In the genomic region with DNA sequence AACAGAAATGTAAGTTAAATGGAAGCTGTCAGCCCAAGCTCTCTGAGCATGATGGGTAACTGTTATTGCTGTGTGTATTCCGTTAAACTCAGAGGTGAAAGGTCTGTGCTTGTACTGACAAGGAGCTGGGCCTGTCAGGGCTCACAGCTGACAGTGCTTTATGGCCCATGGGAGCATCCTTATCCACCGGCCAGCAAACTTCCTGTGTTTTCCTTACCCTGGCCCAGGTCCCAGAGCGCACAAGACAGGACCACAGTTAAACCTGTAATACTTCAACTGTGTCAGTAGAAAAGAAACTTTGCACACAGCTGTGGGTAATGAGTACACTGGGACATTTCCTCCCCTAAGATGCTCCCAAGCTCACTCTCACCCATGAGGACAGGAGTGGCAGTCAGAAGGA, we compare ENCODE assay signal across 10 mouse cellular contexts.
A peak's percentile ranks its signal among the peaks of the same experiment; 100 is the strongest.
DNase-seq lines count a peak whose midpoint lies in the region; ATAC-seq and TF ChIP-seq lines count a peak whose summit lies in the region.
"Had no signal": no experiment of that assay in that cellular context is flagged by ENCODE, and none has a peak within 500 bp of the region (broad histone marks: within the 10 kb centered on the region; RNA-seq: fewer than 3 reads in every experiment).

No protein-coding gene starts in this region.

- intact Hi-C loops in heart, adult 2 months (cut with DNase I) = no loop called here

- TF ChIP-seq CTCF in heart, adult 2 months (IDR thresholded peaks at IDR 0.05) = no peak
- no peak for TF ChIP-seq CTCF in midbrain, postnatal 0 days (IDR thresholded peaks at IDR 0.05)

- no peak overlapping the region for H3K4me2 ChIP-seq in limb, embryonic 14.5 days (replicated peaks; ENCODE audit: low read depth, low read length, severe bottlenecking)
- H3K4me2 ChIP-seq in midbrain, postnatal 0 days (ENCODE audit: low read depth, low read length, poor library complexity, severe bottlenecking) = no peak overlapping the region
- H3K4me2 ChIP-seq: embryonic facial prominence, embryonic 13.5 days; midbrain, embryonic 11.5 days had no signal

- TF ChIP-seq POLR2A in limb, embryonic 14.5 days (IDR thresholded peaks at IDR 0.05; ENCODE audit: borderline replicate concordance, extremely low read depth, insufficient read depth, insufficient read length) = no peak
- no peak for TF ChIP-seq POLR2A in heart, adult 2 months (IDR thresholded peaks at IDR 0.05; ENCODE audit: insufficient read depth, low read depth, low read length)

- no peaks in the 10 kb centered on the region for H3K9me3 ChIP-seq in limb, embryonic 14.5 days (ENCODE audit: control insufficient read depth, low read length)
- H3K9me3 ChIP-seq in limb, embryonic 10.5 days (replicated peaks) = no peaks in the 10 kb centered on the region
- no peaks in the 10 kb centered on the region for H3K9me3 ChIP-seq in midbrain, postnatal 0 days (ENCODE audit: low read length)
- H3K9me3 ChIP-seq: embryonic facial prominence, embryonic 13.5 days had no signal

- H3K4me1 ChIP-seq in limb, embryonic 14.5 days (ENCODE audit: control insufficient read depth, insufficient read depth, low read length) = peaks cover 5% of the 10 kb centered on the region
- H3K4me1 ChIP-seq in limb, embryonic 10.5 days = peaks cover 23% of the 10 kb centered on the region
- H3K4me1 ChIP-seq in heart, adult 2 months (ENCODE audit: control insufficient read depth, insufficient read depth, low read length) = peaks cover 1% of the 10 kb centered on the region; the same call in 1 of the 2 replicates
- H3K4me1 ChIP-seq in midbrain, postnatal 0 days (ENCODE audit: insufficient read depth, low read length) = no peaks in the 10 kb centered on the region

- no peak for TF ChIP-seq EP300 in heart, adult 2 months (IDR thresholded peaks at IDR 0.05; ENCODE audit: insufficient read depth, low read depth, low read length)

- no peak for ATAC-seq in limb, embryonic 14.5 days (ENCODE audit: low FRiP score, low read depth)
- ATAC-seq in midbrain, postnatal 0 days (ENCODE audit: low FRiP score) = no peak

- WGBS in limb, embryonic 14.5 days = 45% methylated on average over 3 of the region's 3 CpGs
- 38% methylated on average over 3 of the region's 3 CpGs for WGBS in limb, embryonic 10.5 days
- 30% methylated on average over 3 of the region's 3 CpGs for WGBS in heart, adult 2 months
- 67% methylated on average over 3 of the region's 3 CpGs for WGBS in midbrain, postnatal 0 days

- 0 out of 2 replicates have a peak overlapping the region, but pooled peaks have one; percentile 3 for H3K27ac ChIP-seq in limb, embryonic 14.5 days (replicated peaks; ENCODE audit: low read depth, low read length)
- H3K27ac ChIP-seq in limb, embryonic 10.5 days = no peak overlapping the region
- peak overlapping the region; percentile 36; the same call in 1 of the 2 replicates for H3K27ac ChIP-seq in heart, adult 2 months
- no peak overlapping the region for H3K27ac ChIP-seq in midbrain, postnatal 0 days (ENCODE audit: low read depth, low read length)
- H3K27ac ChIP-seq: embryonic facial prominence, embryonic 13.5 days had no signal

- no peaks in the 10 kb centered on the region for H3K79me2 ChIP-seq in heart, adult 2 months (replicated peaks; ENCODE audit: control insufficient read depth, insufficient read depth, low read length)

- no peak overlapping the region for H3K9ac ChIP-seq in limb, embryonic 14.5 days (ENCODE audit: low read depth, low read length, severe bottlenecking)
- no peak overlapping the region for H3K9ac ChIP-seq in heart, adult 2 months (ENCODE audit: low read depth, low read length)
- H3K9ac ChIP-seq in midbrain, postnatal 0 days (replicated peaks; ENCODE audit: low read length, poor library complexity, severe bottlenecking) = no peak overlapping the region
- H3K9ac ChIP-seq: embryonic facial prominence, embryonic 13.5 days had no signal

- no peak overlapping the region for H3K4me3 ChIP-seq in limb, embryonic 14.5 days (replicated peaks; ENCODE audit: low read length)
- no peak overlapping the region for H3K4me3 ChIP-seq in limb, embryonic 10.5 days
- H3K4me3 ChIP-seq in heart, adult 2 months = no peak overlapping the region
- H3K4me3 ChIP-seq in midbrain, postnatal 0 days (ENCODE audit: low read depth, low read length) = no peak overlapping the region
- H3K4me3 ChIP-seq: embryonic facial prominence, embryonic 13.5 days had no signal

- no peak for DNase-seq in limb, embryonic 14.5 days (ENCODE audit: low spot score)
- DNase-seq in limb, embryonic 10.5 days (ENCODE audit: low spot score) = no peak
- peak; percentile 49 to 66 for DNase-seq in heart, adult 2 months
- DNase-seq in kidney, adult 8-10 months = peak; percentile 43 to 59
- peak; percentile 24 for DNase-seq in mesoderm, embryonic 11.5 days (ENCODE audit: low read depth, low spot score)
- DNase-seq in layer of hippocampus, adult 11-12 months (ENCODE audit: low spot score) = no peak
- DNase-seq in cerebellum, postnatal 36 days = no peak
- no peak for DNase-seq in midbrain, postnatal 0 days (ENCODE audit: low spot score)

- H3K36me3 ChIP-seq in limb, embryonic 14.5 days (ENCODE audit: control insufficient read depth, insufficient read depth, low read length) = no peaks in the 10 kb centered on the region
- no peaks in the 10 kb centered on the region for H3K36me3 ChIP-seq in limb, embryonic 10.5 days
- peaks cover 2% of the 10 kb centered on the region; the same call in 1 of the 2 replicates for H3K36me3 ChIP-seq in heart, adult 2 months (ENCODE audit: control insufficient read depth, insufficient read depth, low read length)
- H3K36me3 ChIP-seq in midbrain, postnatal 0 days (ENCODE audit: insufficient read depth, low read length) = no peaks in the 10 kb centered on the region
- H3K36me3 ChIP-seq: embryonic facial prominence, embryonic 13.5 days had no signal

- no peaks in the 10 kb centered on the region for H3K27me3 ChIP-seq in limb, embryonic 14.5 days (ENCODE audit: control insufficient read depth, insufficient read depth, low read length)
- H3K27me3 ChIP-seq in limb, embryonic 10.5 days (ENCODE audit: low read depth, poor library complexity, severe bottlenecking) = no peaks in the 10 kb centered on the region
- no peaks in the 10 kb centered on the region for H3K27me3 ChIP-seq in heart, adult 2 months (ENCODE audit: control insufficient read depth, insufficient read depth, low read length)
- H3K27me3 ChIP-seq in midbrain, postnatal 0 days (ENCODE audit: insufficient read depth, low read length) = no peaks in the 10 kb centered on the region
- H3K27me3 ChIP-seq: embryonic facial prominence, embryonic 13.5 days had no signal

Comparison
In these comparisons a context has a peak if more than half of its experiments do, and no peak if none do; other contexts are left out.
1. H3K27ac ChIP-seq: peak in limb, embryonic 14.5 days (single experiment) and heart, adult 2 months (single experiment); none in limb, embryonic 10.5 days (single experiment) and midbrain, postnatal 0 days (single experiment).
2. DNase-seq: peak in heart, adult 2 months (2 of 2), kidney, adult 8-10 months (2 of 2) and mesoderm, embryonic 11.5 days (single experiment); none in limb, embryonic 14.5 days (single experiment), limb, embryonic 10.5 days (single experiment), layer of hippocampus, adult 11-12 months (single experiment), cerebellum, postnatal 36 days (0 of 2) and midbrain, postnatal 0 days (single experiment).